Mouse (Mus musculus): ENCODE data around the gene Ecm1.

GRCm38 (mm10) chr3:95731802-95732201, 7.6 kb downstream of the Ecm1 start:
- TF ChIP-seq CTCF (IDR thresholded peaks at IDR 0.05) (peak; percentile 22), EP300 (IDR thresholded peaks at IDR 0.05) (no peak)

Data from lung, postnatal 0 days (tissue).